Mouse (Mus musculus) lung, embryonic 14.5 days (tissue): ENCODE data around the gene Adh6b. TPM values are rescaled to one million over a fixed set of nuclear protein-coding genes. Genes with fewer than 3 reads are reported as not detected.

ENCODE experiments used
- ATAC-seq: fragments of 200-750 bp; cut with Nextera tagmentation; 2 replicates; pipeline ENCODE4 v1.8.0; 2017; ENCODE audit warnings: mild to moderate bottlenecking, moderate TSS enrichment, moderate library complexity; ENCODE audit not compliant: insufficient read depth
- DNase-seq: peaks from one replicate; pipeline ENCODE4 v3.0.0-alpha.2; 2015
- H3K27ac ChIP-seq: fragments of 300-500 bp; sonication (generic); 2 replicates; pipeline ENCODE4 v1.5.1; 2014; ENCODE audit warnings: low read depth, mild to moderate bottlenecking, moderate library complexity
- H3K27me3 ChIP-seq: fragments of 300-500 bp; sonication (generic); 2 replicates; pipeline ENCODE4 v1.6.1; 2014; ENCODE audit warnings: low read length, control low read depth; ENCODE audit not compliant: insufficient read depth
- H3K36me3 ChIP-seq: fragments of 300-500 bp; sonication (generic); 2 replicates; pipeline ENCODE4 v1.6.1; 2014; ENCODE audit warnings: control low read depth; ENCODE audit not compliant: insufficient read depth
- H3K4me1 ChIP-seq: fragments of 300-500 bp; sonication (generic); 2 replicates; pipeline ENCODE4 v1.6.1; 2014; ENCODE audit warnings: antibody characterized with exemption, control low read depth; ENCODE audit not compliant: insufficient read depth
- H3K4me2 ChIP-seq: fragments of 300-500 bp; sonication (generic); 2 replicates; pipeline ENCODE4 v1.6.1; 2014; ENCODE audit warnings: mild to moderate bottlenecking
- H3K4me3 ChIP-seq: fragments of 300-500 bp; sonication (generic); 2 replicates; pipeline ENCODE4 v1.5.1; 2014; ENCODE audit warnings: low read depth, low read length
- H3K9ac ChIP-seq: fragments of 300-500 bp; sonication (generic); 2 replicates; pipeline ENCODE4 v1.6.1; 2014
- H3K9me3 ChIP-seq: fragments of 300-500 bp; sonication (generic); 2 replicates; pipeline ENCODE4 v1.6.1; 2016; ENCODE audit warnings: low read depth, low read length, control low read depth
- CTCF ChIP-seq: IDR thresholded peaks from 2 replicates; pipeline ENCODE4 v1.5.1; 2016; ENCODE audit warnings: antibody characterized with exemption, low read depth
- WGBS: fragments of 180-500 bp; shearing (Covaris S2); extraction: QIAGEN DNeasy Blood & Tissue Kit; methylation state at CpG from one replicate; pipeline ENCODE4 v1.1.7; 2014; 5-methylcytosine and 5-hydroxymethylcytosine counted together
- polyA plus RNA-seq: library from polyadenylated mRNA; unstranded; fragments of >200 nt; fragmentation: Nextera tagmentation; extraction: Ambion mirVana; gene quantifications from 2 replicates; pipeline ENCODE4 v1.2.1, GENCODE M21; 2014

Adh6b gene
- polyA plus RNA-seq, result 0.30 TPM in 1 of 2 replicates, not detected in the other

DNA sequence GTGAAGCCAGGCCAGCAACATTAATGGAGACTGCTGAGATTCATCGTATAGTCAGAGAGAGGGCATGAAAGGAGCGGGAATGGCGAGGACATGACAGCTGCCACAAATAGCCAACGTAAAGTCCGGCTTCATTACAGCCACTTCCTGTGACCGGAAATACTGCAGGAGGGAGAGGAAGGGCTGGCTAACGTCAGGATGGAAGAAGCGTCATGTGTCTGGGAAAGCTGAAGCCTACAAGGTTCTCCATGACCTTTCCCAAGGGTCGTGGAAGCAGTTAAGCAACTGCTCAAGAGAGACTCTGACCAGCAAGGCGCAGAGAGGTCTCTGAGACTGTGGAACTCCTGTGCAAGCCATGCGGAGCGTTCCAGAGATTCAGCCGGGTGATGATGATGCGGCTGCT lies at the start of gene Adh6b:
Gene Adh6b (plus strand): TSS at position 305 of the 400 bp plus-strand sequence.
- WGBS, result 75% methylated on average over 14 of the region's 14 CpGs
- peak; percentile 38; the same call in 1 of the 2 replicates for ATAC-seq
- no peak for DNase-seq
- Histone ChIP-seq H3K27me3 (no peaks in the 10 kb centered on the region), H3K27ac (no peak within 1 kb of the TSS), H3K9ac (no peak within 1 kb of the TSS), H3K4me2 (no peak within 1 kb of the TSS), H3K36me3 (no peaks in the 10 kb centered on the region), H3K4me1 (no peaks in the 10 kb centered on the region), H3K9me3 (no peaks in the 10 kb centered on the region), H3K4me3 (no peak within 1 kb of the TSS)
- TF ChIP-seq CTCF, result no peak

DNA sequence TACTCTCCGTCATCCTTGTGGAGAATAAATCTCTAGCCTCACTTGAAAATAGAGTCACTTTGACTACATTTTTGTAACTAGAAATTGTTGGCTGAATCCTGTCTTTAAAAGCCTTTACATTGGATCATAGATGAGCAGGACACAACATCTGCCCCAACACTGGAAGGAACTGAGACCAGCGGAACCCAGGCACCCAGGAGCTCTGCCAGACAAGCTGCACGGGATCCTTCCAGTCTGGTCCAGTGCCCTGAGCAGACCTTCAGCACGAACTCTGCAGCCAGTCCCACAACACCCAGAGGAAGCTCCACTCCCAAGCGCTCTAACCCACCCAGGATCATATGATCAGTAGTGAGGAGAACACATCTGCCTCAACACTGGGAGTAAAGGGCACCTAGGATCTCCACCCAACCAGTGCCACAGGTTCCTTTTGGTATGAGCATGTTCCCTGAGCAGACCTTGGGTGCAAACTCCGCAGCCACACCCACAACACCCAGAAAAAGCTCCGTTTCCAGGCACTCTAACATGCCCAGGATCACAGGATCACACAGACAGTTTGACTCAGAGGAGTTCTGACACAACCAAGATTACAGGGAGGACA lies 48.2 kb upstream of the Adh6b start:
- H3K4me2 ChIP-seq, result no peak overlapping the region
- no peak overlapping the region for H3K27ac ChIP-seq
- peaks cover 20% of the 10 kb centered on the region for H3K36me3 ChIP-seq
- TF ChIP-seq CTCF, result no peak
- H3K9ac ChIP-seq, result no peak overlapping the region
- DNase-seq (no peak), ATAC-seq (0 out of 2 replicates have a peak, but pooled peaks have one; percentile 31)
- H3K4me1 ChIP-seq, result no peaks in the 10 kb centered on the region
- no peaks in the 10 kb centered on the region for H3K27me3 ChIP-seq
- no peak overlapping the region for H3K4me3 ChIP-seq
- 85% methylated on average over 7 of the region's 7 CpGs for WGBS
- peaks cover 11% of the 10 kb centered on the region for H3K9me3 ChIP-seq

DNA sequence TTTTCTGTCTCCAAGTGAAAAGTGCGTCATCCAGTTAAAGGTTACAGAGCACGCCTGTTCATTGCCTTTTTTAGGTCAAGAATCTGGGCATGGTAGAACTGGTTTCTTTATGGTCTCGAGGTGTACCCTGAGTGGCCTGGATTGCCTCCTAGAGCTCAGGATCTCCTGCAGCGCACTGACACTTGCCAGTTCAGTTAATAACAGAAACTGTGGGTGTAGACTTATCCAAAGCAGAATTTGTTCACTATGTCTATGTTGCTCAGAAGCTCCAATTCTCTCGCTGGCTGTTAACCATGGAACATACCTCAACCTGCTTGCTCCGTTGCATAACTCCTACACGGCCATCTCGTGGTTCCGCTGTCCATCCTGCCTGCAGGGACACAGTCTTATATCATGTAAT lies 41.4 kb upstream of the Adh6b start:
- TF ChIP-seq CTCF, result no peak
- ATAC-seq, result no peak
- Histone ChIP-seq H3K36me3 (no peaks in the 10 kb centered on the region), H3K4me3 (no peak overlapping the region), H3K9me3 (peaks cover 12% of the 10 kb centered on the region), H3K4me1 (peaks cover 26% of the 10 kb centered on the region), H3K27me3 (no peaks in the 10 kb centered on the region), H3K27ac (no peak overlapping the region), H3K4me2 (no peak overlapping the region), H3K9ac (no peak overlapping the region)
- DNase-seq, result no peak
- WGBS, result 90% methylated on average over 9 of the region's 9 CpGs

- Histone ChIP-seq H3K4me1 (peaks cover 34% of the 10 kb centered on the region), H3K27me3 (no peaks in the 10 kb centered on the region), H3K9ac (no peak overlapping the region), H3K4me2 (no peak overlapping the region), H3K9me3 (peaks cover 8% of the 10 kb centered on the region), H3K4me3 (no peak overlapping the region), H3K36me3 (no peaks in the 10 kb centered on the region), H3K27ac (peak overlapping the region; percentile 79)
- DNase-seq (peak; percentile 90), ATAC-seq (peak; percentile 83)
- WGBS, result 32% methylated on average over 4 of the region's 4 CpGs
- TF ChIP-seq CTCF, result no peak
Observed at GRCm38 (mm10) chr3:138302676-138303075, 38.9 kb upstream of the Adh6b start.

DNA sequence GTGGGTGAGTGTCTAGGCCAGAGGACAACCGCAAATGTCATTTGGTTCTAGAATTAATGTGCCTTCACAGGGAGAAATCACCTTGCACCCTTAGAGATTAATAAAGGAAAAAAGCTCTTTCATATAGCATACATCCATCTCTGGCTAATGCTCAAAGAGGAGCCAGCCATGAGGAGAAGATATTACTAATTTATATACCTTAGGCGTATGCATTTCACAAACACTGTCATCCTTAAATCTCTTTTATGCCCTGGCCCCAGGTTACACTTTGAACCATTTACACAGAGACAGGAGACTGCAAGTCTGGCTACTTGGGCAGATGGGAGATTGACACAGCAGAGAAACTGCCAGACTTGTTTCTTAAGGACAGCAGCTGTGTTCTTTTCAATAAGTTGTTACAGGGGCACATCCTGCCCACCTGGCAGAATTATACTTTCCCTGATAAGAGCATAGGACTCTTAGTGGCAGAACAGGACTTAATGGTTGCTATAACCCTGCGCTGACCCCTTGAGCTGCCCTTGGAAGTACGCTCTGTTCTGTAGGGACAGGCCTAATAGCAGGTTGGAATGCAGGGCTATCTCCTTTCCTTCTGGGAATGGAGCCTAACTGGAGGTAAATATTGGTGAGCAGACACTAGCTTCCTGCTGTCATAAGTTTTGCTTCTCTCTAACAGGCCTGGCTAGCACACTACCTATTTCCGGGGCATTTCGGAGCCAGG lies 37.6 kb upstream of the Adh6b start:
- H3K9me3 ChIP-seq, result no peaks in the 10 kb centered on the region
- ATAC-seq (no peak), DNase-seq (no peak)
- H3K4me2 ChIP-seq, result no peak overlapping the region
- no peaks in the 10 kb centered on the region for H3K27me3 ChIP-seq
- TF ChIP-seq CTCF, result no peak
- peak overlapping the region; percentile 85 for H3K27ac ChIP-seq
- no peaks in the 10 kb centered on the region for H3K36me3 ChIP-seq
- H3K4me3 ChIP-seq, result no peak overlapping the region
- peaks cover 37% of the 10 kb centered on the region for H3K4me1 ChIP-seq
- WGBS, result 42% methylated on average over 6 of the region's 6 CpGs
- H3K9ac ChIP-seq, result no peak overlapping the region

DNA sequence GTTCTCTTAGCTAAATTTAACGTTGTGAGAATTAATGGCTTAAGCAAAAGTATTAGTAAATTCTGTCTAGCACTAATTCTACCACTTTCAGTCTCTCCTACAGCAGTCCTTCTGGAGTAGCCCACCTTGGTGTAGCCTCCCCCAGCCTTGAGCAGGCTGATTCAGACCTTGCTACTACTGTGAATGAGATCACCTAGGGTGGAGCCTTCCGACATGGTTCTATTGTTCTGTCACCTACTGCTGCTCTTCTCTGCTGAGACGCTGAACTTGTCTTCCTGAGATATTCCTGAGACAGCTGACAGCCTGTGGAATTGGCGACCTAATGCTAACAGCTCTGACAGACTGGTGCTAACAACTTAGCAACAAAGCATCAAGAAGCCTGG lies 37.1 kb upstream of the Adh6b start:
- no peak for DNase-seq
- peaks cover 37% of the 10 kb centered on the region for H3K4me1 ChIP-seq
- H3K36me3 ChIP-seq, result no peaks in the 10 kb centered on the region
- WGBS, result 28% methylated on average over 4 of the region's 4 CpGs
- H3K9me3 ChIP-seq, result no peaks in the 10 kb centered on the region
- no peak for TF ChIP-seq CTCF
- no peak overlapping the region for H3K4me3 ChIP-seq
- no peak for ATAC-seq
- H3K4me2 ChIP-seq, result no peak overlapping the region
- no peak overlapping the region for H3K9ac ChIP-seq
- H3K27ac ChIP-seq, result peak overlapping the region; percentile 85
- H3K27me3 ChIP-seq, result no peaks in the 10 kb centered on the region

DNA sequence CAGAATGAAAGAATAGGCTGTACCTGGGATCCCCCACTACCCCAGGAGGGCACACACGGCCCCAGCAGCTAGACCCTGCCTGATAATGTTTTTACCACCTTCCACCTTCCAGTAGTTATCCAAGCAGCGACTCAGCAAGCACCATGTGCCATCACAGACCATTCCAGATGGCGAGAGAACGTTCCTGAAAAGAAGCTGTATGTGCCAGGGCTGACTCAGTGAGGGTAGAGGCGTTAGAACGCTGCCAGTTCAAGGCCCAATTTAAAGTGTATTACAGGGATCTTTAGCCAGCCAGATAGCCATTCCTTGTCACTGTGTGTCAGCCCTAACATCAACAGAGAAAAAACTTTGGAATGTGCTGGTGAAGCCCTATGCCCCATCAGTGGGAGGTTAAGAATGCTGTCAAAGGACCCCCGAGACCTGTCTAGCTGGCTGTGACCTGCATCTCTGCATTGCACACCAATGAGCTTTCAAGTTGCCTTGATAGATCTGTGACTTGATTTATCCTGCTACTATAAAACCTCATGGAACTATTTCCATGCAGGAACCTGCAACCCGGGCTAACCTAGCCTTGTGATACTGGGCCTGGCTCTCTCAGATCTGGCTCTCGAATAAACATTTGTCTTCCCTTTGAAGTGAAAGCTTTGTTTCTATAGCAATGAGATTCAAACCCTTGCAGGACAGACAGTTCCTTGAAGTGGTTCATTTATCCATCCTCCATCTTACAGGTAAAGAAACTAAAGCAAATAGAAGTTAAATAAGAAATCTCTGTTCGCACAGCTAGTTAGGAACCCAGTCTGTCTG lies 35.9 kb upstream of the Adh6b start:
- ATAC-seq (0 out of 2 replicates have a peak, but pooled peaks have one; percentile 2), DNase-seq (peak; percentile 42)
- TF ChIP-seq CTCF, result no peak
- Histone ChIP-seq H3K4me3 (no peak overlapping the region), H3K27me3 (no peaks in the 10 kb centered on the region), H3K9ac (no peak overlapping the region), H3K4me2 (no peak overlapping the region), H3K9me3 (no peaks in the 10 kb centered on the region), H3K36me3 (no peaks in the 10 kb centered on the region), H3K4me1 (peaks cover 37% of the 10 kb centered on the region), H3K27ac (peak overlapping the region; percentile 85)
- 27% methylated on average over 10 of the region's 10 CpGs for WGBS
